Comparison of ENCODE assay signal across 8 mouse cellular contexts in the genomic region with DNA sequence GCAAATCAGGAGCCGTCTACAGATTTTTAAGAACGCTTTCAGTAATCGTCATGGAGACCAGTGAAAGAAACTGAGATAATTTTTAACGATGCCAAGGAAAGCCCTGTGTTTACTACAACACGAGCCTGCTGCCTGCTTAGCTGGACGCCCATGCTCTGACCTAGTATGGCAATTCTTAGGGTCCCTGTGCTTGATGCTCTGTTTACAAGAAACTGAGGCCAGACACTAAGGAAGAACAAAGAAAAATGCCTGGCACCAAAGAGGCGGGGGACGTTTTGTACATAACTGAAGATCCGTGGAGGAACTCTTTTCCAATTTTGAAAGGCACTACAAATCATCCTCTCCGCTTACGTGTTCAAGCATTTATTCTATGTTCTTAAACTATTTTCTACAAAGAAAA. TPM values are rescaled to one million over a fixed set of nuclear protein-coding genes. Genes with fewer than 3 reads are reported as not detected.
DNase-seq lines count a peak whose midpoint lies in the region; ATAC-seq lines count a peak whose summit lies in the region.

No protein-coding gene starts in this region.

- peak; percentile 43 for DNase-seq in neural tube, embryonic 11.5 days (ENCODE audit: low spot score)
- DNase-seq in neural tube, embryonic 10.5 days (ENCODE audit: extremely low spot score, low spot score) = no peak
- peak; percentile 23 for DNase-seq in embryonic facial prominence, embryonic 10.5 days (ENCODE audit: low spot score)
- DNase-seq in hindbrain, embryonic 14.5 days (ENCODE audit: low spot score) = peak; percentile 55
- DNase-seq in right cerebral cortex, postnatal 14 days = no peak
- no peak for DNase-seq in spleen, adult 18-20 months
- DNase-seq in adrenal gland, adult 8-10 months = no peak

- no peaks in the 10 kb centered on the region for H3K36me3 ChIP-seq in neural tube, embryonic 11.5 days (ENCODE audit: control insufficient read depth, insufficient read depth, low read length)
- H3K36me3 ChIP-seq in embryonic facial prominence, embryonic 10.5 days (replicated peaks) = no peaks in the 10 kb centered on the region
- H3K36me3 ChIP-seq in hindbrain, embryonic 14.5 days (replicated peaks; ENCODE audit: control insufficient read depth, insufficient read depth) = no peaks in the 10 kb centered on the region
- no peaks in the 10 kb centered on the region for H3K36me3 ChIP-seq in liver, embryonic 16.5 days (ENCODE audit: control insufficient read depth, insufficient read depth)

- peaks cover 6% of the 10 kb centered on the region; the same call in 1 of the 2 replicates for H3K4me1 ChIP-seq in neural tube, embryonic 11.5 days (ENCODE audit: control insufficient read depth, insufficient read depth, low read length)
- peaks cover 18% of the 10 kb centered on the region for H3K4me1 ChIP-seq in embryonic facial prominence, embryonic 10.5 days
- peaks cover 22% of the 10 kb centered on the region for H3K4me1 ChIP-seq in hindbrain, embryonic 14.5 days (replicated peaks; ENCODE audit: control insufficient read depth, insufficient read depth, low read length)
- H3K4me1 ChIP-seq in liver, embryonic 16.5 days (ENCODE audit: control insufficient read depth, low read depth, low read length) = peaks cover 23% of the 10 kb centered on the region

- WGBS in neural tube, embryonic 11.5 days = 8% methylated on average over 11 of the region's 11 CpGs
- 21% methylated on average over 11 of the region's 11 CpGs for WGBS in embryonic facial prominence, embryonic 10.5 days
- 3% methylated on average over 11 of the region's 11 CpGs for WGBS in hindbrain, embryonic 14.5 days
- 13% methylated on average over 11 of the region's 11 CpGs for WGBS in liver, embryonic 16.5 days (ENCODE audit: insufficient replicate concordance)

- H3K27me3 ChIP-seq in neural tube, embryonic 11.5 days (ENCODE audit: control insufficient read depth, insufficient read depth, low read length) = no peaks in the 10 kb centered on the region
- no peaks in the 10 kb centered on the region for H3K27me3 ChIP-seq in embryonic facial prominence, embryonic 10.5 days (replicated peaks; ENCODE audit: low read depth, poor library complexity, severe bottlenecking)
- no peaks in the 10 kb centered on the region for H3K27me3 ChIP-seq in hindbrain, embryonic 14.5 days (ENCODE audit: control insufficient read depth, insufficient read depth, low read length)
- no peaks in the 10 kb centered on the region for H3K27me3 ChIP-seq in liver, embryonic 16.5 days (ENCODE audit: control insufficient read depth, insufficient read depth, low read depth, low read length)

- no peaks in the 10 kb centered on the region for H3K9me3 ChIP-seq in neural tube, embryonic 11.5 days (ENCODE audit: control insufficient read depth, low read length)
- H3K9me3 ChIP-seq in embryonic facial prominence, embryonic 10.5 days = no peaks in the 10 kb centered on the region
- H3K9me3 ChIP-seq in hindbrain, embryonic 14.5 days (ENCODE audit: control insufficient read depth, low read length) = no peaks in the 10 kb centered on the region
- H3K9me3 ChIP-seq in liver, embryonic 16.5 days (replicated peaks; ENCODE audit: control insufficient read depth, low read length) = no peaks in the 10 kb centered on the region

- no peak overlapping the region; the same call in 1 of the 2 replicates for H3K27ac ChIP-seq in neural tube, embryonic 11.5 days (ENCODE audit: low read depth, low read length)
- peak overlapping the region; percentile 96 for H3K27ac ChIP-seq in embryonic facial prominence, embryonic 10.5 days (replicated peaks)
- peak overlapping the region; percentile 96 for H3K27ac ChIP-seq in hindbrain, embryonic 14.5 days
- H3K27ac ChIP-seq in liver, embryonic 16.5 days (ENCODE audit: low read length) = no peak overlapping the region

- no peak for ATAC-seq in neural tube, embryonic 11.5 days (ENCODE audit: insufficient read depth, low FRiP score, low TSS enrichment)
- ATAC-seq in hindbrain, embryonic 14.5 days (ENCODE audit: low FRiP score) = no peak
- ATAC-seq in liver, embryonic 16.5 days (ENCODE audit: low read depth) = no peak

- H3K4me2 ChIP-seq in neural tube, embryonic 11.5 days (ENCODE audit: low read depth) = peak overlapping the region; percentile 69
- H3K4me2 ChIP-seq in hindbrain, embryonic 14.5 days (replicated peaks) = peak overlapping the region; percentile 65
- H3K4me2 ChIP-seq in liver, embryonic 16.5 days (ENCODE audit: low read depth, low read length) = peak overlapping the region; percentile 95

- H3K9ac ChIP-seq in neural tube, embryonic 11.5 days (ENCODE audit: low read length) = peak overlapping the region; percentile 71
- H3K9ac ChIP-seq in hindbrain, embryonic 14.5 days = peak overlapping the region; percentile 93
- peak overlapping the region; percentile 87 for H3K9ac ChIP-seq in liver, embryonic 16.5 days (ENCODE audit: low read depth, low read length)

- H3K4me3 ChIP-seq in neural tube, embryonic 11.5 days (ENCODE audit: low read depth, low read length) = peak overlapping the region; percentile 79
- peak overlapping the region; percentile 84 for H3K4me3 ChIP-seq in embryonic facial prominence, embryonic 10.5 days
- peak overlapping the region; percentile 81 for H3K4me3 ChIP-seq in hindbrain, embryonic 14.5 days (replicated peaks; ENCODE audit: low read length)
- peak overlapping the region; percentile 83 for H3K4me3 ChIP-seq in liver, embryonic 16.5 days (ENCODE audit: low read depth, low read length)

RNA-seq across cellular contexts. Expression of a gene that starts 1.1 kb away (rescaled TPM):
- polyA plus RNA-seq in neural tube, embryonic 11.5 days (2014; fragmentation: Nextera tagmentation; extraction: Ambion mirVana) = 16.4 and 17.3 TPM in 2 replicates
- 10.6 and 10.9 TPM in 2 replicates for polyA plus RNA-seq in embryonic facial prominence, embryonic 10.5 days (2016; fragmentation: Nextera tagmentation; extraction: Ambion mirVana)
- 30.2 and 33.9 TPM in 2 replicates for polyA plus RNA-seq in hindbrain, embryonic 14.5 days (2014; fragmentation: Nextera tagmentation; extraction: Ambion mirVana)
- 3.8 and 4.5 TPM in 2 replicates for polyA plus RNA-seq in liver, embryonic 16.5 days (2015; fragmentation: Nextera tagmentation; extraction: Ambion mirVana)
- 10 to 100 TPM; 24.7 to 32.5 (median 26.4) TPM for total RNA-seq in adrenal gland, adult 8-10 months (2022)

Comparison
In these comparisons a context has a peak if more than half of its experiments do, and no peak if none do; other contexts are left out.
1. DNase-seq: peak in neural tube, embryonic 11.5 days (single experiment), embryonic facial prominence, embryonic 10.5 days (single experiment) and hindbrain, embryonic 14.5 days (single experiment); none in neural tube, embryonic 10.5 days (single experiment), right cerebral cortex, postnatal 14 days (single experiment), spleen, adult 18-20 months (0 of 2) and adrenal gland, adult 8-10 months (single experiment).
2. H3K27ac ChIP-seq: peak in embryonic facial prominence, embryonic 10.5 days (single experiment) and hindbrain, embryonic 14.5 days (single experiment); none in neural tube, embryonic 11.5 days (single experiment) and liver, embryonic 16.5 days (single experiment).
3. Peak in every context shown above with its lines, with median percentiles within 50 percentile points of each other: H3K4me2 ChIP-seq, H3K4me3 ChIP-seq and H3K9ac ChIP-seq.